Mouse (Mus musculus): ENCODE data around the gene Gpr139.

Gpr139 gene

DNA sequence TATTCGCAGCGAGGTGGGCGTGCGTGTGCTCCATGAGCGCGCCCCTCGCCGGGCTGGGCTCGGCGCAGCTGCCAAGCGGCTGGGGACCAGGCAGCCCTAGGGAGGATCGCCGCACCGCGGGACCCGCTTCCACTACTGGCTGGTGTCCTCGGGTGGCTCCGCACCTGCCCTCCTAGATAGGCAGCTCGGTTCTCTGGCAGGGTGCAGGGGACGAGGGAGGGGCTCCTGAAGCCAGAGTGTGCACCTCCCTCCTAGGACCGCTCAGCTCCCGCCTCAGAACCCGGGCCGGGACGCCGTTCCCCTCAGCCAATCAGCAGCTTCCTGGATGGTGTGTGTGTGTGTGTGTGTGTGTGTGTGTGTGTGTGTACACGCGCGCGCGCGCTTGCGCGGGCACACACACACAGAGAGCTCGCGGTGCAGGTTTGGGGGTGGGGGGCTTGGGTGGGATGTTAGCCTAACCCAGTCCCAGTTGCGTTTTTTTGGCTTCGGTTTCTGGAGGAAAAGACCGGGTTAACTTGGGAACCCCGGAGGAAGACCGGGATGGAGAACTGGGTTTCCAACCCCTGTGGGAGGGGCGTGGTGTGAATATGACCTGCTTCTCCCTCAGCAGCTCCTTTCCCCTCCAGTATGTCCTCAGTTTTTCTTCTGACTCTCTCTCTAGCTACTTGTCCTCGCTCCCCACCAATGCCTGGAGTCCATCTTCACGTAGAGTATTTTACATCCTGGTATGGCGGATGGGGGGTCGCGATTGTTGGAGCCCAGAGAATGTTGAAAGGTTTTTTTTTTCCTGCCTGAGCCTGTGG is at the start of gene Gpr139:
Gpr139 (minus strand) TSS at position 263 of the 803 bp plus-strand sequence.
- ChIA-PET CTCF (interaction anchor here (0.5 to 4.0 kb wide), 23 partner anchors 11 to 1138 kb away, joined by 3 to 23 read pairs (median 4); partner anchors contain the start of gene Smg1 (in 1 of the 4)), POLR2A (interaction anchor here (0.6 to 1.7 kb wide), 12 partner anchors 14 to 885 kb away, joined by 3 to 5 read pairs (median 3); no protein-coding TSS in a partner anchor)

DNA sequence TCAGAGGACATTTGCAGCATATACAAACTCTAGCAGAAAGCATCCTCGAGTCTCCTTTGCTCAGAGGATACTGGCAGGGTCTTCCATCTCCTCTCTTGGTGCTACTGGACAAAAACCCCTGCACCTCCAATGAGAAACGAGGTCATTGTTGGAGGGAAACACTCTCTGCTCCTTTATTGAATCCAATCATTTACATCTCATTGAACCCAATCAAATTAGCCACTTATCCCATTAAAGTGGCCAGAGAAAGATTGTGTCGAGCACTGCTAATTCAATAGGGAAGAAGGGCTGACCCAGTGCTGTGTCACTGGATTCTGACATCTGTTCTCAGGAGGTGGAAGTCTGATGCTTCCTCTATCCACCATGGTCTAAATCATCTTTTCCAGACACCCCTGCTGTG is 46.6 kb upstream of the Gpr139 start:
- ChIA-PET CTCF (no interaction called here), POLR2A (no interaction called here)

DNA sequence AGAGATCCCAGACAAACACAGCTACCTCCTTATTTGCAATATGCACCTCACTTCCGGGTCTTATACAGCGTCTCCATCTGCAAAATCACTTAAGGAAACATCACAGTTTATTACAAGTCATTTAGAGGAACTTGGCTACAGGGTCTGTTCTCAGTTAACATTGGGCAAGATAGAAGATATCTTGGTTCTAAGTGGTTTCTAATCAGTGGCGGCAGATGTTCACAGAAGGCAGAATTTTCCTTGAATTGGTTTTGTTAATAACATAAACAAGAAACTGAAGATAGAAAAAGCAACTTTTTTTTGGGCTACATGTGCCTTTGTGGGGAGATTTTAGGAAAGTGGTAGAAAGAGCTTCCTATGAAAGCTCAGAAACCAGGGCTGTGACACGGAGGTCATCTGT is 38.3 kb upstream of the Gpr139 start:
- CTCF ChIA-PET, result interaction anchor here in 1 of 4 experiments (0.6 kb wide), 1 partner anchor 15 kb away, joined by 3 read pairs; no protein-coding TSS in a partner anchor

DNA sequence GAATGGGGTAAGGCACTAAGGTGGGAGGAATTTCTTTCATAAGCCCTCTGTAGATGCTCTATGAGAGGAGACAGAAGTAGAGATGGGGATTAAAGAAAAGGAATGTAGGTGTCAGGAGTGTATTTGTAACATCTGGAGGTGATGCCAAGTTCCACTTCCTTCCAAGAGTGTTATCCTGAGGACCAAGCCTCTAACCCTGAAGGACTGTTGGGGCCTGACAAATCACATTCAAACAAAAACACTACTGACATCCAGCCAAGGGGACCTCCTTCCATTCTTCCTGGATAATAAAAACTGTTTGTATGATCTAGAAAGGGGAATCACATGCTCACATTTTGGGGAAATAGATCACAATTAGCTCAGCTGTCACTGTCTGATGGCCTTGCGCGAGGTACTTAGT is 34.7 kb upstream of the Gpr139 start:
- CTCF ChIA-PET, result no interaction called here
- POLR2A ChIA-PET, result interaction anchor here in 1 of 4 experiments (0.6 kb wide), 1 partner anchor 584 kb away, joined by 3 read pairs; no protein-coding TSS in a partner anchor

More for the DNA sequence above, 38.3 kb upstream of the Gpr139 start:
- POLR2A ChIA-PET, result no interaction called here

DNA sequence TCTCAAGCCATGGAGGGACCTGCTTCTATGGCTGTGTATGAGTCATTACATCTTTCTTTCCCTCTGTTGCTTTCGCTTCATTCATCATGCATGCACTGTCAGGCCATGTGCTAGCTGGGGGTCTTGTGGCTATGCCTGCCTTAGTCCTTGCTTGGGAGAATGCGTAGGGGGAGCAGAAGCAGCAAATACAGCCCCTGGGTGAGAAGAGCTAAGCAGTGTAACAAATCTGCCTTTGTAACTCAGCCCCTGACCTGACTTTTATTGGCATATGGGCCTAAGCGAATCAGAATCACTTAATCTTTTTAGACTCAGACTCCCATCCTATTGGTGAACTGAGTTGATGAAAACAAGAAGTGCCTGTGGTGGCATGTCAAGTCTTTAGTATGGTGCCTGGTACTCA is 22.8 kb upstream of the Gpr139 start:
- CTCF ChIA-PET, result interaction anchor here in 1 of 4 experiments (0.6 kb wide), 1 partner anchor 15 kb away, joined by 3 read pairs; no protein-coding TSS in a partner anchor
- POLR2A ChIA-PET, result no interaction called here

DNA sequence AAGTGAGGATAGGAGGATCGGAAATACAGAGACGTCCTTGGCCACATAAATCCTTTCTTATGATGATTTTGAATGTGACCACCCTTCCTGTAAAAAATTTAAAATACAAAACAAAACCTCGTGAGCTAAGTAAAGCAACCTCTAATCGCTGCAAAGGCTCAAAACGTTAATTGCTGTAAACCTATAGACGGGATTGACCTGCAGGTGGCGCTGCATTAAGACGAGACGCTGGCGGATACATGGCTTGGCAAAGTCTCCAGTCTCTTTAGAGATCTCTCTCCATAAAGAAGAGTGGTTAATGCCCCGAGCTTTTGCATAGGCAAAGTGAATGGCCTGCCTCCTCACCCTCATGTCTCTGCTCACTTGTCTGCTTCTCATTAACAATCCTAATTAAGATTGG is 2.0 kb upstream of the Gpr139 start:
- POLR2A ChIA-PET, result no interaction called here
- CTCF ChIA-PET, result interaction anchor here (0.6 to 4.0 kb wide), 21 partner anchors 13 to 327 kb away, joined by 3 to 23 read pairs (median 5); no protein-coding TSS in a partner anchor

DNA sequence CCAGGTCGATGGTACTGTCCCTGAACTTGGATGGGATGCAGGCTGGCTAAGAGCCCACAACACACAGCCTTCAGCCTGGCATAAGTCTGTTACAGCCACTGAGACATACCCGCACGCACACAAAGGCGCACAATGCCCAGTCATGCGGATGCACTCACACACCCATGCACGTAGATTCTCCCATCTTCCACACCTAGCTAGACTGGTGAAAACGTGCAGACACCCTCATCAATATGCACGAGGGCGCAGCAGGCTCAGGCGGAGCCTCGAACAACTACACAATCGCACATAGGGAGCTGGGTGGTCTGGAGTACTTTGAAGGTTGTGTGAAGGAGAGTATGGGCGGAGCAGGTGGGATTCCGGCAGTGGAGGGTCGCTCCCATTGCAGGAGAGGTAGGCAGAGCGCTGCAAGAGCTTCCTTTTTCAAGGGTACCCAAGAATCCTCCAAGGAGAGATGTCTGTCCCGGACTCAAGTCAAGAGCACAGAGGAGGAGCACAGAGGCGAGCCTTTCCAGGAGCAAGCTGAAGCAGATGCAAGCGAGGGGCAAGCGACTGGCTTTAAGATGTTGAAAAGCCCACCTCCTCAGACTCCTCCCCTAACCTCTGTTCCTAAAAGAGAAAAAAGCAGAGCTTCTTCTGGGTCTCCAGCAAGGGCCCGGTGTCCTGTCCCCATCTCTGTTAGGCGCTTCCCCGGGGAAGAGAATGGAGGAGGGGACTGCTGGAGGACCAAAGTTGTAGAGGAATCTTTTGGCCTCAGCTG is 958 bp upstream of the Gpr139 start:
- CTCF ChIA-PET, result interaction anchor here (0.5 to 4.0 kb wide), 25 partner anchors 12 to 942 kb away, joined by 3 to 23 read pairs (median 5); partner anchors contain the start of gene Smg1 (in 1 of the 4)
- POLR2A ChIA-PET, result interaction anchor here in 3 of 4 experiments (0.7 to 1.7 kb wide), 6 partner anchors 15 to 410 kb away, joined by 3 to 5 read pairs (median 3); no protein-coding TSS in a partner anchor

DNA sequence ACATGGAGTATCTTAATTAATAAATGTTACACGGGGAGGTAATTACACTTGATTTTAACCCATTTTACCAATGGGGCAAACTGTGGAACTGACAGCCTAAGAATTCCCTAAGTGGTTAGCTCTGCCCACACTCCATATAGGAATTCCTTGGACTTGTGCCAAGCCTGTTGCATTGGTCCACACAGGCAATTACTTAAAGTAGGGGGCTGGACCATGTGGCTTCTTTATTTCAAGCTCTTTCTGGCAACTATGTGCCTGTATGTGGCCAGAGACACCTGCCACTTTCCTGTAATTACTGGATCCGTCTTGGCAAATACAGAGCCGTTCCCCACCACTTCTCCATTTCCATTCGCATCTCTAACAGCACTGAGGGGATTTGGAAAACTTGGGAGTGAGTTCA is 3.4 kb downstream of the Gpr139 start:
- CTCF ChIA-PET, result interaction anchor here in 2 of 4 experiments (0.5 to 1.9 kb wide), 2 partner anchors 157 to 251 kb away, joined by 4 to 5 read pairs; no protein-coding TSS in a partner anchor
- POLR2A ChIA-PET, result no interaction called here

DNA sequence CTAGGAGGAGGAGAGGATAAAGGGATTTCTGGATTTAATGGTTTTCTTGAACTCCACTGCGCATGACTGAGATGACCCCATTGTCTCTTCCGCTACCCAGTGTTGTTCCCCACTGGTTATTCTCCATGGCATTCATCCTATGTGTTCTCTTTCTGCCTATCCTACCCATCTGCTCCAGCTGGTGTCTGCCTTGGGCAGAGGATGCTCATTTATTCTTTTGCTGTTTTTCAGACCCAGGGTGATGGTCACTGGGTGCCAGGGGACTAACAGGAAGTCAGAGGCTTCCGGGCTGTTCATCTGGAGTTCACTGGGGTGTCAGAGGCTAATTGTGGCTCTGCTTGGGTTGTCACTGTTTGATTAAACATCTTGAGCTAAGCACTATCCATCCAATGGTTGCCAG is 24.4 kb downstream of the Gpr139 start:
- ChIA-PET CTCF (interaction anchor here in 1 of 4 experiments (1.9 kb wide), 1 partner anchor 149 kb away, joined by 4 read pairs; no protein-coding TSS in a partner anchor), POLR2A (interaction anchor here in 1 of 4 experiments (0.8 kb wide), 1 partner anchor 26 kb away, joined by 3 read pairs; no protein-coding TSS in a partner anchor)

DNA sequence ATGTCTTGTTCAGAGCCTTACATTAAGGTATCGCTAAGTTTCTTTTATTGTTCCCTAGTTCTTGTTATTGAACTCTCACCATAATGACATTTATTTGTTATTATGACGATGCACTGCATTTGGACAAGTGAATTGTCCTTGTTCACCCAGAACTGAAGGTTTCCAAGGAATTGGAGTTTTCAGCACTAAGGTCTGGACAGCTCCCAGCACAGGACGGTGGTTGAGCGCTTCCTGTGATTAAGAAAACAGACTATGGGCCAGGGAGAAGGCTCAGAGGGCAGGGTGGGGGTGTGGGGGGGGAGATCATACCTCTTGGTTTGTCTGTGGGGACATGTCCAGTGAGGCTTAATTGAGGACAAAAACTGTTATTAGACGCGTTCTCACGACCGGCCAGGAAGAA is 72.6 kb downstream of the Gpr139 start:
- CTCF ChIA-PET, result interaction anchor here in 1 of 4 experiments (0.6 kb wide), 1 partner anchor 46 kb away, joined by 3 read pairs; no protein-coding TSS in a partner anchor

DNA sequence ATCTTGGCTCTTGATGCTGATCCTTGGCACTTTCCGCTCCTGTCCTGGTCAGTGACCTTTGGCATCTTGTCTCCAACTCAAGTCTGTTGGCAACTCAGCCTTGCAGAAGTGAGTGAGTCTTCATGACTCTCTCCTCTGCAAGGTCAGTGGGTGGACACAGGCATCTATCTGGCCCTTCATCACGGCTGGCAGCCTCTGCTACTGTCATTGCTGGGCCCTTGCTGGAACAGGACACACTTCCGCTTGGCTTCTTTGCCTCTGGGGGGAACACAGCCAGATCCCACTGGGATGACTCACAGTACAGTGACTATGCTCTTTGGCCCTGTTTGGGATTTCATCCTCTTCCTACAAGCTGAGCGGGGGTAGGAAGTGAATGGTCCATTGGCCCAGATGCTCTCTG is 78.5 kb downstream of the Gpr139 start:
- ChIA-PET CTCF (no interaction called here), POLR2A (no interaction called here)

More for the DNA sequence above, 72.6 kb downstream of the Gpr139 start:
- POLR2A ChIA-PET, result interaction anchor here in 1 of 4 experiments (0.6 kb wide), 1 partner anchor 48 kb away, joined by 3 read pairs; no protein-coding TSS in a partner anchor

DNA sequence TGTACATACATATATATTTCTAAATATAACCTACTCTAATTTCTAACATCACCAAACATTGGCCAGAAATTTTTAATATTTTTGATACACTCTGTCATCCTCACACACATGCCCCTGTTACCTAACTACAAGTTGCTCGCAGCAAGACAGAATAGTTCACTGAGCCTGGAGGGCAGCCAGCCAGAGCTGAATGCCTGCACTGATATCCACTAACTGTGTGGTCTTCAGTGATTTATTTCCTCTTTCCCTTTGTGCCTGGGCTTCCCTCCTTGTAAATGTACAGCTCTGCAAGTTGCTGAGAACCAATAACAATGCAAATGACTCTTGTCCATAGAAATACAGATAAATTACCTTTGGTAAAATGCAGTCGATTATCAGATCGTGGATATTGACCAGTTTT is 87.8 kb downstream of the Gpr139 start:
- ChIA-PET POLR2A (no interaction called here), CTCF (interaction anchor here in 1 of 4 experiments (0.9 kb wide), 1 partner anchor 73 kb away, joined by 3 read pairs; no protein-coding TSS in a partner anchor)
